ENCODE assay signal across 23 mouse cellular contexts in genomic region chr10:119477661-119478060, GRCm38 (mm10). TPM values are rescaled to one million over a fixed set of nuclear protein-coding genes. Genes with fewer than 3 reads are reported as not detected.
DNase-seq lines count a peak whose midpoint lies in the region; ATAC-seq lines count a peak whose summit lies in the region.
"Had no signal": no experiment of that assay in that cellular context is flagged by ENCODE, and none has a peak within 500 bp of the region (broad histone marks: within the 10 kb centered on the region; RNA-seq: fewer than 3 reads in every experiment).

No protein-coding gene starts in this region.

- H3K27ac ChIP-seq in hindbrain, embryonic 13.5 days = no peak overlapping the region
- H3K27ac ChIP-seq in hindbrain, embryonic 10.5 days = no peak overlapping the region
- H3K27ac ChIP-seq: embryonic facial prominence, embryonic 15.5 days; heart, embryonic 13.5 days; left cerebral cortex, adult 2 months; limb, embryonic 10.5 days; liver, embryonic 15.5 days; macrophage; stomach, postnatal 0 days had no signal

- H3K9me3 ChIP-seq in hindbrain, embryonic 13.5 days = no peaks in the 10 kb centered on the region
- no peaks in the 10 kb centered on the region for H3K9me3 ChIP-seq in hindbrain, embryonic 10.5 days
- H3K9me3 ChIP-seq: embryonic facial prominence, embryonic 15.5 days; heart, embryonic 13.5 days; limb, embryonic 10.5 days; liver, embryonic 15.5 days had no signal

- H3K4me2 ChIP-seq in hindbrain, embryonic 13.5 days = no peak overlapping the region
- H3K4me2 ChIP-seq: embryonic facial prominence, embryonic 15.5 days; heart, embryonic 13.5 days; liver, embryonic 15.5 days; midbrain, embryonic 11.5 days had no signal

- peaks cover 10% of the 10 kb centered on the region for H3K4me1 ChIP-seq in hindbrain, embryonic 13.5 days (replicated peaks)
- H3K4me1 ChIP-seq in hindbrain, embryonic 10.5 days (replicated peaks) = peaks cover 9% of the 10 kb centered on the region
- H3K4me1 ChIP-seq: embryonic facial prominence, embryonic 15.5 days; liver, embryonic 15.5 days had no signal

- no peaks in the 10 kb centered on the region for H3K27me3 ChIP-seq in hindbrain, embryonic 13.5 days
- H3K27me3 ChIP-seq in hindbrain, embryonic 10.5 days (ENCODE audit: insufficient read depth, poor library complexity, severe bottlenecking) = no peaks in the 10 kb centered on the region
- H3K27me3 ChIP-seq: embryonic facial prominence, embryonic 15.5 days; heart, embryonic 13.5 days; liver, embryonic 15.5 days had no signal

- DNase-seq in hindbrain, embryonic 10.5 days (ENCODE audit: low spot score) = no peak
- DNase-seq in brain, adult 2 months (ENCODE audit: low read depth, low spot score) = peak; percentile 90
- peak; percentile 75 to 80 for DNase-seq in cerebellum, adult 18-20 months
- peak; percentile 87 to 93 for DNase-seq in cerebellum, postnatal 14 days
- DNase-seq in kidney, adult 8-10 months = no peak
- DNase-seq in thymus, postnatal 0 days (ENCODE audit: low spot score) = no peak
- DNase-seq: adrenal gland, postnatal 36 days; heart, postnatal 14 days; kidney, postnatal 4 days; liver had no signal

- no peak overlapping the region for H3K4me3 ChIP-seq in hindbrain, embryonic 13.5 days
- H3K4me3 ChIP-seq in hindbrain, embryonic 10.5 days = no peak overlapping the region
- H3K4me3 ChIP-seq: embryonic facial prominence, embryonic 15.5 days; heart, embryonic 13.5 days; left cerebral cortex, adult 2 months; limb, embryonic 10.5 days; liver, embryonic 15.5 days had no signal

- 0 out of 2 replicates have a peak, but pooled peaks have one; percentile 24 for ATAC-seq in hindbrain, embryonic 13.5 days (ENCODE audit: low FRiP score)
- ATAC-seq: CD4-positive, CD25-positive, alpha-beta regulatory T cell, adult 4 months; forebrain, embryonic 14.5 days; intestine, postnatal 0 days; lung, postnatal 0 days had no signal

- no peak overlapping the region for H3K9ac ChIP-seq in hindbrain, embryonic 13.5 days
- H3K9ac ChIP-seq: embryonic facial prominence, embryonic 15.5 days; heart, embryonic 13.5 days; liver, embryonic 15.5 days had no signal

- 73% methylated on average over 8 of the region's 8 CpGs for WGBS in hindbrain, embryonic 13.5 days
- 85% methylated on average over 8 of the region's 8 CpGs for WGBS in hindbrain, embryonic 10.5 days

- no peaks in the 10 kb centered on the region for H3K36me3 ChIP-seq in hindbrain, embryonic 13.5 days
- no peaks in the 10 kb centered on the region for H3K36me3 ChIP-seq in hindbrain, embryonic 10.5 days
- H3K36me3 ChIP-seq: embryonic facial prominence, embryonic 15.5 days; heart, embryonic 13.5 days; limb, embryonic 10.5 days; liver, embryonic 15.5 days had no signal

RNA-seq across cellular contexts. Expression of gene Grip1, which starts 24.0 kb away (rescaled TPM):
- 16.3 and 17.7 TPM in 2 replicates for polyA plus RNA-seq in hindbrain, embryonic 13.5 days (2015; fragmentation: Nextera tagmentation; extraction: Ambion mirVana)
- polyA plus RNA-seq in hindbrain, embryonic 10.5 days (2016; fragmentation: Nextera tagmentation; extraction: Ambion mirVana) = 7.2 and 7.9 TPM in 2 replicates
- 0.49 and 0.92 TPM in 2 replicates for polyA plus RNA-seq in thymus, postnatal 0 days (2015; fragmentation: Nextera tagmentation; extraction: Ambion mirVana)
- polyA plus RNA-seq: CD4-positive, CD25-positive, alpha-beta regulatory T cell, adult 4 months; macrophage had no signal

Comparison
In these comparisons a context has a peak if more than half of its experiments do, and no peak if none do; other contexts are left out.
1. DNase-seq: peak in brain, adult 2 months (single experiment), cerebellum, adult 18-20 months (2 of 2) and cerebellum, postnatal 14 days (2 of 2); none in hindbrain, embryonic 10.5 days (single experiment), kidney, adult 8-10 months (0 of 2) and thymus, postnatal 0 days (single experiment).